Mouse (Mus musculus) kidney, embryonic 15.5 days (tissue): Measurements from ENCODE around the gene Hpn. TPM values are rescaled to one million over a fixed set of nuclear protein-coding genes. Genes with fewer than 3 reads are reported as not detected.

Experiments used
- polyA plus RNA-seq: library from polyadenylated mRNA; unstranded; fragments of >200 nt; fragmentation: Nextera tagmentation; extraction: Ambion mirVana; gene quantifications from 2 replicates; pipeline ENCODE4 v1.2.1, GENCODE M21; 2015

Hpn gene
- polyA plus RNA-seq, 1 experiment from 2014 or later = 45.0 TPM

Other genes starting within 250 kb of the Hpn start
- 0.12 and 0.19 TPM in 2 replicates for gene Cd22, start 234.9 kb downstream of the Hpn start, polyA plus RNA-seq
- gene Mag, start 200.4 kb downstream of the Hpn start, polyA plus RNA-seq = 0.39 and 0.61 TPM in 2 replicates
- gene Hamp2, start 190.6 kb downstream of the Hpn start, polyA plus RNA-seq = not detected in 2 replicates
- gene Hamp, start 171.3 kb downstream of the Hpn start, polyA plus RNA-seq = not detected in 2 replicates
- 25.0 and 25.3 TPM in 2 replicates for gene Usf2, start 158.5 kb downstream of the Hpn start, polyA plus RNA-seq
- 62.7 and 62.8 TPM in 2 replicates for gene Lsr, start 141.8 kb downstream of the Hpn start, polyA plus RNA-seq
- gene Fam187b, start 141.5 kb downstream of the Hpn start, polyA plus RNA-seq = 5.8 and 6.8 TPM in 2 replicates
- gene Fxyd5, start 72.8 kb downstream of the Hpn start, polyA plus RNA-seq = 30.6 and 35.0 TPM in 2 replicates
- gene Fxyd7, start 63.8 kb downstream of the Hpn start, polyA plus RNA-seq = 8.2 and 11.2 TPM in 2 replicates
- 50.8 and 57.9 TPM in 2 replicates for gene Fxyd1, start 58.1 kb downstream of the Hpn start, polyA plus RNA-seq
- 0.34 and 0.44 TPM in 2 replicates for gene Lgi4, start 55.9 kb downstream of the Hpn start, polyA plus RNA-seq
- gene Fxyd3, start 38.6 kb downstream of the Hpn start, polyA plus RNA-seq = 14.3 and 14.8 TPM in 2 replicates
- gene Scn1b, start 11.7 kb upstream of the Hpn start, polyA plus RNA-seq = 1.4 and 2.0 TPM in 2 replicates
- 60.6 and 69.5 TPM in 2 replicates for gene Gramd1a, start 40.6 kb upstream of the Hpn start, polyA plus RNA-seq
- gene Scgb2b2, start 175.2 kb upstream of the Hpn start, polyA plus RNA-seq = not detected in 2 replicates
- gene Scgb1b2, start 176.5 kb upstream of the Hpn start, polyA plus RNA-seq = not detected in 2 replicates
- not detected in 2 replicates for gene Scgb2b3, start 246.8 kb upstream of the Hpn start, polyA plus RNA-seq